Mouse (Mus musculus): ENCODE data around the gene Polr1e. TPM values are rescaled to one million over a fixed set of nuclear protein-coding genes. Genes with fewer than 3 reads are reported as not detected.

Gene Polr1e
- total and polyA plus RNA-seq, 3 experiments = 37.2 to 87.7 (median 78.6) TPM

DNA sequence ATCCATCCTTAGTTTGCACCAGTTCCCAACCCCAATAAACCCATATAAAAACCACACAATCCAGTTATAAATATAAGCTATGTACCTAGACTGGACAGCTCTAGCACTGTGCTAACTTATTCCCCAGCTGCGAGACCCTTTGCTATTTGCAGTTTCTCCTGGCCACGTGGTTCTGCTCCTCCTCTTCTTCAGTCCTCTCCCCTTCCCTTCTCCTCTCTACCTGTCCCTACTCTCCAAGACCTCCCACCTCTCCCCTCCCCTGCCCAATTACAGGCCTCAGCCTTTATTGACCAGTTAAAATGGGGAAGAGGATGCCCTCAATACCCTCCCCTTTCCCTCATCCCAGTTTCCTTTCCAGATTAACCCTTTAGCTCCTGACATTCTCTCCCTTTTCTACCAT lies 4.8 kb upstream of the Polr1e start:
- Histone ChIP-seq H3K9ac (ENCODE audit: insufficient read depth, low read depth) (peak overlapping the region; percentile 82), H3K4me1 (ENCODE audit: control insufficient read depth in 1 of 2, insufficient read depth in 2 of 2) (peaks cover 8 to 35% of the 10 kb centered on the region in 2 experiments), H3K4me2 (ENCODE audit: insufficient read depth, low read depth, poor library complexity, severe bottlenecking) (peak overlapping the region; percentile 79), H3K27ac (ENCODE audit: insufficient read depth, low read depth) (no peak overlapping the region), H3K79me2 (replicated peaks; ENCODE audit: control insufficient read depth, extremely low read depth, insufficient read depth, poor library complexity, severe bottlenecking) (peaks cover 9% of the 10 kb centered on the region), H3K27me3 (replicated peaks) (no peaks in the 10 kb centered on the region), H3K36me3 (replicated peaks in 1 of 2; ENCODE audit: control insufficient read depth in 1 of 2, insufficient read depth in 1 of 2, low read length in 1 of 2) (peaks cover 0 to 2% of the 10 kb centered on the region in 2 experiments), H3K4me3 (replicated peaks in 1 of 3; ENCODE audit: low read depth in 2 of 3, low read length in 2 of 3, poor library complexity in 1 of 3) (peak overlapping the region in 2 of 3 experiments; percentile 95 to 99), H3K9me3 (replicated peaks; ENCODE audit: low read length) (no peaks in the 10 kb centered on the region)
- TF ChIP-seq GABPA (IDR thresholded peaks at IDR 0.05; ENCODE audit: insufficient replicate concordance, low read depth, low read length) = no peak
- 0 out of 2 replicates have a peak, but pooled peaks have one; percentile 23 for TF ChIP-seq MYC (IDR thresholded peaks at IDR 0.05; ENCODE audit: low read depth, low read length)
- TF ChIP-seq TBP (conservative IDR thresholded peaks at IDR 0.05; ENCODE audit: low read depth, low read length) = no peak
- in situ Hi-C loops (cut with MboI; ENCODE audit: low pct_ligation_motif_present, low pct_unique_long_range_greater_than_20kb, low sequenced_read_pairs) (no loop called here), dilution Hi-C loops (cut with MboI; ENCODE audit: extremely low pct_ligation_motif_present, extremely low pct_unique_long_range_greater_than_20kb, low sequenced_read_pairs) (no loop called here)
- no peak for DNase-seq (ENCODE audit: extremely low read depth)

DNA sequence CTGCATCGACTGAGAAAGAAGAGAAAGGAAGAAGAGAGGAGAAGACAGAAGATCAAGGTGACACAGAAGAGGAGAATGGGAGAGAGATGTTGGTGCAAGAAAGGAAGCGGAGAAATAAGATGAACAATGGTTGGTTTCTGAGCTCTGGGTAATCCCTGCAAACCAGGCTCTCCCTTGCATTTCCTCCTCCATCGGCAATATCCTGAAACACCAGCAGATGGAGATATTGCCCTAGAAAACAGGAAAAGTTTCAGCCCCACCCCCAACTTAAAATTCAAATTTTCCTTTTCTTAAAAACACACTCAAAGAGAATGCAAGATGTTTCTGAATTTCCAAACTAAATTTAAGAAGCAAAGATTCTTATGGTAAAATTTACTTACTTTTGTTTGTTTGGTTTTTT lies 2.8 kb upstream of the Polr1e start:
- TF ChIP-seq CHD1 (IDR thresholded peaks at IDR 0.05; ENCODE audit: low read depth, low read length) (no peak), IRF4 (IDR thresholded peaks at IDR 0.05; ENCODE audit: low read depth, low read length) (0 out of 2 replicates have a peak, but pooled peaks have one; percentile 10), RAD21 (IDR thresholded peaks at IDR 0.05; ENCODE audit: low read depth, low read length) (peak; percentile 92), SMC3 (IDR thresholded peaks at IDR 0.05; ENCODE audit: low read depth, low read length) (peak; percentile 67), CTCF (conservative IDR thresholded peaks at IDR 0.05 in 1 of 2, IDR thresholded peaks at IDR 0.05 in 1 of 2; ENCODE audit: low read depth in 2 of 2, low read length in 2 of 2) (peak; percentile 66 to 90), SIN3A (IDR thresholded peaks at IDR 0.05; ENCODE audit: low read length) (peak; percentile 49; the same call in 1 of the 2 replicates), ZC3H11A (IDR thresholded peaks at IDR 0.05; ENCODE audit: low read depth, low read length) (no peak), ZMIZ1 (IDR thresholded peaks at IDR 0.05; ENCODE audit: low read depth, low read length) (no peak), CHD2 (IDR thresholded peaks at IDR 0.05; ENCODE audit: low read length) (peak; percentile 71; the same call in 1 of the 2 replicates), ELF1 (IDR thresholded peaks at IDR 0.05; ENCODE audit: low read depth, low read length) (peak; percentile 40), JUND (conservative IDR thresholded peaks at IDR 0.05; ENCODE audit: low read depth, low read length) (0 out of 2 replicates have a peak, but pooled peaks have one; percentile 25), MAX (IDR thresholded peaks at IDR 0.05; ENCODE audit: low read length) (no peak), USF1 (IDR thresholded peaks at IDR 0.05; ENCODE audit: low read depth, low read length) (no peak)
- peaks cover 0 to 6% of the 10 kb centered on the region in 2 experiments for H3K36me3 ChIP-seq (replicated peaks in 1 of 2; ENCODE audit: control insufficient read depth in 1 of 2, insufficient read depth in 1 of 2, low read length in 1 of 2)
- H3K79me2 ChIP-seq (replicated peaks; ENCODE audit: control insufficient read depth, extremely low read depth, insufficient read depth, poor library complexity, severe bottlenecking) = peaks cover 3% of the 10 kb centered on the region
- peak; percentile 69 for DNase-seq (ENCODE audit: extremely low read depth)
- peaks cover 10 to 38% of the 10 kb centered on the region in 2 experiments for H3K4me1 ChIP-seq (ENCODE audit: control insufficient read depth in 1 of 2, insufficient read depth in 2 of 2)
- no peaks in the 10 kb centered on the region for H3K9me3 ChIP-seq (replicated peaks; ENCODE audit: low read length)
- no peak overlapping the region for H3K4me3 ChIP-seq (replicated peaks in 1 of 3; ENCODE audit: low read depth in 2 of 3, low read length in 2 of 3, poor library complexity in 1 of 3)
- H3K27me3 ChIP-seq (replicated peaks) = no peaks in the 10 kb centered on the region
- dilution Hi-C loops (cut with MboI; ENCODE audit: extremely low pct_ligation_motif_present, extremely low pct_unique_long_range_greater_than_20kb, low sequenced_read_pairs) = no loop called here
- in situ Hi-C loops (cut with MboI; ENCODE audit: low pct_ligation_motif_present, low pct_unique_long_range_greater_than_20kb, low sequenced_read_pairs) = no loop called here
- no peak overlapping the region for H3K9ac ChIP-seq (ENCODE audit: insufficient read depth, low read depth)
- no peak overlapping the region for H3K27ac ChIP-seq (ENCODE audit: insufficient read depth, low read depth)
- 0 out of 2 replicates have a peak overlapping the region, but pooled peaks have one; percentile 23 for H3K4me2 ChIP-seq (ENCODE audit: insufficient read depth, low read depth, poor library complexity, severe bottlenecking)
